Mouse (Mus musculus): ENCODE results near the gene Dip2c. TPM values are rescaled to one million over a fixed set of nuclear protein-coding genes. Genes with fewer than 3 reads are reported as not detected.

Dip2c gene
- polyA plus RNA-seq (2017; shearing (Covaris generic)), result 0.47 TPM

GRCm38 (mm10) chr13:9276322-9276855 is at the start of gene Dip2c:
Gene Dip2c, plus strand, starts transcription at chr13:9276528.

Other genes starting within 250 kb of the Dip2c start
- gene Larp4b, start 182.6 kb upstream of the Dip2c start, polyA plus RNA-seq (2017; shearing (Covaris generic)), result 14.4 TPM

Measured in CD4-positive, CD25-positive, alpha-beta regulatory T cell, adult 9 weeks (primary cell).